Mouse (Mus musculus): Measurements from ENCODE around the gene Skap2. TPM values are rescaled to one million over a fixed set of nuclear protein-coding genes. Genes with fewer than 3 reads are reported as not detected.

Gene Skap2
- polyA plus RNA-seq, 1 experiment from 2014 or later, result 13.5 TPM

DNA sequence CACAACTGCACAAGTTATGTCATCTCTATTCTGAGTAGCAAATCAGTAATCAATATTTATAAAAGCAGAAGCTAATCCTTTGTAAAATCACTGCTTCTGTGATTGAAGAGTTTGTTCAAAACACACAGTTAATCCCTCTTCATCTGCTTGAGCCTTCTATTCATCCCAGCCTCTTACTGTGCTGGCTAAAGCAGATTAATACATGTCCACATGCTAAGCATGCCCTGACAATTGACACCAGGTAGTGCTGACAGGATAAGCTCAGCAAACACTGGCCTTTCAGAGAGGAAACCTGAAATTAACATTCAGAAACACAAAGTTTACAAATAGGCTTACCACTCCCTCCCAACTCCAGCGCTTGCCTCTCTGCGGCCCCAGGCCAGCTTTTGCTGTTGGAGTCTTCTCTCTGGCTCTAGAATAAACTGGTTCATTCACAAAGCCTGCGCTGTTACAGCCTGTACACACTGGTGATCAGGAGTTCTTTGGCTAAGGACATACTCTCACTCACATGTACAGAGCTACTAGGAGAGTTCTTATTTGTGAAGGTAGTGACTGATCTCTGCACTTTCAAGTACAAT, 79.2 kb downstream of the Skap2 start:
- no peaks in the 10 kb centered on the region for H3K9me3 ChIP-seq (replicated peaks)
- no peaks in the 10 kb centered on the region for H3K27me3 ChIP-seq
- H3K27ac ChIP-seq, result no peak overlapping the region
- no peak overlapping the region for H3K4me3 ChIP-seq
- WGBS, result 51% methylated on average over 3 of the region's 3 CpGs
- H3K36me3 ChIP-seq, result no peaks in the 10 kb centered on the region
- H3K4me1 ChIP-seq (replicated peaks), result 0 out of 2 replicates have a peak, but pooled peaks cover 4% of the 10 kb centered on the region
- ATAC-seq (replicated peaks; ENCODE audit: insufficient number of reproducible peaks, insufficient read depth, low FRiP score, low read depth), result no peak
- no peak overlapping the region for H3K9ac ChIP-seq
- H3K4me2 ChIP-seq, result no peak overlapping the region

- no peak for ATAC-seq (replicated peaks; ENCODE audit: insufficient number of reproducible peaks, insufficient read depth, low FRiP score, low read depth)
- H3K9ac ChIP-seq, result no peak overlapping the region
- no peaks in the 10 kb centered on the region for H3K36me3 ChIP-seq
- H3K4me2 ChIP-seq, result no peak overlapping the region
- H3K4me3 ChIP-seq, result no peak overlapping the region
- no peaks in the 10 kb centered on the region for H3K27me3 ChIP-seq
- no peaks in the 10 kb centered on the region for H3K9me3 ChIP-seq (replicated peaks)
- WGBS, result 60% methylated on average over 3 of the region's 3 CpGs
- H3K4me1 ChIP-seq (replicated peaks), result no peaks in the 10 kb centered on the region
- H3K27ac ChIP-seq, result no peak overlapping the region
These were observed 85.2 kb downstream of the Skap2 start for GRCm38 (mm10) chr6:51927101-51927500.

DNA sequence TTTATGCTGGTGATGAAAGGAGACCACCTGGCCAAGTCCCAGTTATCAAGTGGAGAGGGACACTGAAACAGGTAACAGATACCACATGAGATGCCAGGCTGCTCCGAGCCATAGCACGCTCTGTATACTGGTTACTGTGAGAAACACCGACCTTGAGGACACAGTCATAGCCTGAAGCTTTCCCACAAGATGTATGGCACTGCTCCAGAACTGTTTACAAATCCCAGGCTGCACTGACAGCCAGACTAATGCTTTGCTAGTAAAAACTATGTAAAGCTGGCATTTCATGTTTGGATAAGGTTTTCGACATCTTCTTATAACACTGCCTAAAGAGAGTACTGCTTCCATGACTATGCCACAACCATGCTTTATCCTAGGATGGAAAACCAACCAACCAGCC, 90.5 kb downstream of the Skap2 start:
- no peaks in the 10 kb centered on the region for H3K27me3 ChIP-seq
- H3K4me1 ChIP-seq (replicated peaks), result no peaks in the 10 kb centered on the region
- no peak overlapping the region for H3K9ac ChIP-seq
- WGBS, result 82% methylated on average over 4 of the region's 4 CpGs
- no peak overlapping the region for H3K27ac ChIP-seq
- no peak for ATAC-seq (replicated peaks; ENCODE audit: insufficient number of reproducible peaks, insufficient read depth, low FRiP score, low read depth)
- no peak overlapping the region for H3K4me2 ChIP-seq
- H3K36me3 ChIP-seq, result no peaks in the 10 kb centered on the region
- H3K9me3 ChIP-seq (replicated peaks), result no peaks in the 10 kb centered on the region
- H3K4me3 ChIP-seq, result no peak overlapping the region

GRCm38 (mm10) chr6:51908495-51908894, 103.9 kb downstream of the Skap2 start:
- no peak overlapping the region for H3K4me3 ChIP-seq
- no peak for ATAC-seq (replicated peaks; ENCODE audit: insufficient number of reproducible peaks, insufficient read depth, low FRiP score, low read depth)
- H3K27me3 ChIP-seq, result no peaks in the 10 kb centered on the region
- H3K36me3 ChIP-seq, result no peaks in the 10 kb centered on the region
- no peak overlapping the region for H3K27ac ChIP-seq
- no peak overlapping the region for H3K9ac ChIP-seq
- H3K4me2 ChIP-seq, result no peak overlapping the region
- 0 out of 2 replicates have a peak, but pooled peaks cover 5% of the 10 kb centered on the region for H3K4me1 ChIP-seq (replicated peaks)
- H3K9me3 ChIP-seq (replicated peaks), result no peaks in the 10 kb centered on the region

GRCm38 (mm10) chr6:51905659-51906058, 106.7 kb downstream of the Skap2 start:
- ATAC-seq (replicated peaks; ENCODE audit: insufficient number of reproducible peaks, insufficient read depth, low FRiP score, low read depth), result no peak
- Histone ChIP-seq H3K9ac (no peak overlapping the region), H3K36me3 (no peaks in the 10 kb centered on the region), H3K27ac (peak overlapping the region; percentile 48), H3K9me3 (replicated peaks) (no peaks in the 10 kb centered on the region), H3K4me1 (replicated peaks) (0 out of 2 replicates have a peak, but pooled peaks cover 5% of the 10 kb centered on the region), H3K4me2 (no peak overlapping the region), H3K27me3 (no peaks in the 10 kb centered on the region), H3K4me3 (no peak overlapping the region)
- 43% methylated on average over 4 of the region's 4 CpGs for WGBS

DNA sequence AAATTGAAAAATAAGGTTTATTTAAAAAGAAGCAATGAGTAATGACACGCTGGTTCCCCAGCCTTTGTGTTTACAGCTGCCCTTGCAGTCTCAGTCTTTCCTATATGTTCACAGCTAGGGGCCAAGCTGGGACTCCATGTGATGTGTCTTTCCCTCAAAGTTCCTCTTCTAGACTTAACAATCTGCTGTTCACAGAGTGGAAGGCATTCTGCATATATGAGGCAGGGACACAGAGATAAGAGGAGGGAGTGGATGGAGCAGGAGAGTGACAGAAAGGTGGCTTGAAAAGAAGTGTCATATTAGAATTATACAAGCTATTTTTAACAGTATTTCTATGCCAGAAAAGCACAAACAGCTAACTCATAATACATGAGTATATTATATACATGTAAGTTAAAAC, 110.8 kb downstream of the Skap2 start:
- no peak overlapping the region for H3K27ac ChIP-seq
- H3K27me3 ChIP-seq, result no peaks in the 10 kb centered on the region
- H3K9me3 ChIP-seq (replicated peaks), result no peaks in the 10 kb centered on the region
- 0 out of 2 replicates have a peak, but pooled peaks cover 8% of the 10 kb centered on the region for H3K4me1 ChIP-seq (replicated peaks)
- H3K4me2 ChIP-seq, result no peak overlapping the region
- H3K4me3 ChIP-seq, result no peak overlapping the region
- no peak for ATAC-seq (replicated peaks; ENCODE audit: insufficient number of reproducible peaks, insufficient read depth, low FRiP score, low read depth)
- WGBS, result 89% methylated on average over 1 of the region's 1 CpGs
- H3K36me3 ChIP-seq, result no peaks in the 10 kb centered on the region
- no peak overlapping the region for H3K9ac ChIP-seq

GRCm38 (mm10) chr6:51898318-51898994, 113.9 kb downstream of the Skap2 start:
- no peak overlapping the region for H3K27ac ChIP-seq
- H3K9ac ChIP-seq, result no peak overlapping the region
- H3K36me3 ChIP-seq, result no peaks in the 10 kb centered on the region
- WGBS, result 52% methylated on average over 8 of the region's 8 CpGs
- H3K4me2 ChIP-seq, result no peak overlapping the region
- no peaks in the 10 kb centered on the region for H3K27me3 ChIP-seq
- ATAC-seq (replicated peaks; ENCODE audit: insufficient number of reproducible peaks, insufficient read depth, low FRiP score, low read depth), result no peak
- H3K9me3 ChIP-seq (replicated peaks), result no peaks in the 10 kb centered on the region
- H3K4me3 ChIP-seq, result no peak overlapping the region
- peaks cover 9% of the 10 kb centered on the region; the same call in 1 of the 2 replicates for H3K4me1 ChIP-seq (replicated peaks)

GRCm38 (mm10) chr6:51895753-51896152, 116.6 kb downstream of the Skap2 start:
- ATAC-seq (replicated peaks; ENCODE audit: insufficient number of reproducible peaks, insufficient read depth, low FRiP score, low read depth), result no peak
- H3K4me2 ChIP-seq, result no peak overlapping the region
- no peak overlapping the region for H3K27ac ChIP-seq
- H3K4me3 ChIP-seq, result no peak overlapping the region
- WGBS, result 56% methylated on average over 3 of the region's 3 CpGs
- no peaks in the 10 kb centered on the region for H3K27me3 ChIP-seq
- no peak overlapping the region for H3K9ac ChIP-seq
- no peaks in the 10 kb centered on the region for H3K36me3 ChIP-seq
- H3K4me1 ChIP-seq (replicated peaks), result peaks cover 9% of the 10 kb centered on the region; the same call in 1 of the 2 replicates
- no peaks in the 10 kb centered on the region for H3K9me3 ChIP-seq (replicated peaks)

- Histone ChIP-seq H3K36me3 (no peaks in the 10 kb centered on the region), H3K4me1 (replicated peaks) (peaks cover 14% of the 10 kb centered on the region; the same call in 1 of the 2 replicates), H3K4me3 (no peak overlapping the region), H3K27me3 (no peaks in the 10 kb centered on the region), H3K27ac (no peak overlapping the region), H3K9me3 (replicated peaks) (no peaks in the 10 kb centered on the region), H3K4me2 (no peak overlapping the region), H3K9ac (no peak overlapping the region)
- no peak for ATAC-seq (replicated peaks; ENCODE audit: insufficient number of reproducible peaks, insufficient read depth, low FRiP score, low read depth)
- WGBS, result 76% methylated on average over 3 of the region's 3 CpGs
These were observed 117.6 kb downstream of the Skap2 start for GRCm38 (mm10) chr6:51894717-51895116.

- no peaks in the 10 kb centered on the region for H3K36me3 ChIP-seq
- no peak for ATAC-seq (replicated peaks; ENCODE audit: insufficient number of reproducible peaks, insufficient read depth, low FRiP score, low read depth)
- WGBS, result 60% methylated on average over 5 of the region's 5 CpGs
- no peak overlapping the region for H3K4me2 ChIP-seq
- H3K9me3 ChIP-seq (replicated peaks), result no peaks in the 10 kb centered on the region
- H3K4me3 ChIP-seq, result no peak overlapping the region
- peaks cover 21% of the 10 kb centered on the region for H3K4me1 ChIP-seq (replicated peaks)
- H3K9ac ChIP-seq, result no peak overlapping the region
- no peaks in the 10 kb centered on the region for H3K27me3 ChIP-seq
- peak overlapping the region; percentile 53 for H3K27ac ChIP-seq
These were observed 122.0 kb downstream of the Skap2 start for GRCm38 (mm10) chr6:51890356-51890755.

DNA sequence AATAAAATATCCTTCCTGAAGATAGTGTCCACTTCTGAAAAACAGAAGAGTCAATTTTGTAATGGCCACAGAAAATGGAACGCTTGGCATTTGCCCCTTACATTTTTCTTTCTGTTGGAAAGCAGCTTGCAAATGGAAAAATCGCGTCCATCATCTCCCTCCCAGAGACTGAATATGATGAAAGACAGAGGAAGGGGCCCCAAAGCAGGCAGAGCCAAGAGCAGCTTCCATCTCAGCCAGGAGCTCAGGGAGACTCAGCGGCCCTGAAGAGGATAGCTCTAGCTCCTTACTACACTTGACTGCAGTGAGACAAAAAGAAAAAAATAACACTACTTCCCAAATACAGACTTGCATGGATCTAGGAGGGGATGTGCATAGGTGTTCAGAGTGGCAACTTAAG, 122.5 kb downstream of the Skap2 start:
- Histone ChIP-seq H3K9me3 (replicated peaks) (no peaks in the 10 kb centered on the region), H3K27ac (peak overlapping the region; percentile 53), H3K4me2 (no peak overlapping the region), H3K4me3 (no peak overlapping the region), H3K9ac (no peak overlapping the region), H3K36me3 (no peaks in the 10 kb centered on the region), H3K4me1 (replicated peaks) (peaks cover 21% of the 10 kb centered on the region), H3K27me3 (no peaks in the 10 kb centered on the region)
- 43% methylated on average over 4 of the region's 4 CpGs for WGBS
- no peak for ATAC-seq (replicated peaks; ENCODE audit: insufficient number of reproducible peaks, insufficient read depth, low FRiP score, low read depth)

- H3K4me3 ChIP-seq, result no peak overlapping the region
- H3K27me3 ChIP-seq, result no peaks in the 10 kb centered on the region
- no peaks in the 10 kb centered on the region for H3K9me3 ChIP-seq (replicated peaks)
- no peak for ATAC-seq (replicated peaks; ENCODE audit: insufficient number of reproducible peaks, insufficient read depth, low FRiP score, low read depth)
- peak overlapping the region; percentile 58 for H3K27ac ChIP-seq
- H3K36me3 ChIP-seq, result no peaks in the 10 kb centered on the region
- no peak overlapping the region for H3K4me2 ChIP-seq
- H3K4me1 ChIP-seq (replicated peaks), result peaks cover 18% of the 10 kb centered on the region
- no peak overlapping the region for H3K9ac ChIP-seq
- WGBS, result 31% methylated on average over 3 of the region's 3 CpGs
These were observed 125.4 kb downstream of the Skap2 start for GRCm38 (mm10) chr6:51886902-51887431.

Measured in heart, embryonic 15.5 days (tissue).